Mouse (Mus musculus): ENCODE measurements around the gene Erbb2.

GRCm38 (mm10) chr11:98370588-98370987 lies 41.7 kb upstream of the Erbb2 start:
- no peak for TF ChIP-seq CTCF (IDR thresholded peaks at IDR 0.05; ENCODE audit: low read depth, low read length)
- TF ChIP-seq POLR2A (IDR thresholded peaks at IDR 0.05; ENCODE audit: borderline replicate concordance, low read depth, low read length) = no peak

All from bone marrow macrophage, adult 2 months (primary cell).